Mouse (Mus musculus): ENCODE results near the gene Fam163b. TPM values are rescaled to one million over a fixed set of nuclear protein-coding genes. Genes with fewer than 3 reads are reported as not detected.

Gene Fam163b
- polyA plus RNA-seq, 1 experiment from 2014 or later: 0.04 TPM

DNA sequence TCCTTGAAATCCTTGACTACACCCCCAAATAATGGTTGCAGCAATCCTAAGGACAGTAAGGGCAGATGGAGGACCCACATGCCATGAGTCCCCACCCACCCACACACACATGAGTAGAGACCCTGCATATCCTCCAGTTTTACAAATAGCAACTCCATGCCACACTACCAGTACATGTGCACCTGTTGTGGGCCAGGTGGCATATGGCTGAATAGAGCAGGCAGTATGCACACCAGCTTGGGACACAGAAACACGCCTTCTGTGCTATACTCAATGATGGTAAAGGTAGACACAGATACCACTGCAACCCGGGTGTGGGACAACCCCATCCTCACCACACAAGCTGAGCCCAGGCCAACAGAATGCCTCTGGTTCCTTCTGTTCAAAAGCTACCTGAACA, 23.8 kb upstream of the Fam163b start:
- ATAC-seq (ENCODE audit: insufficient read depth, low FRiP score): no peak
- Histone ChIP-seq H3K36me3 (ENCODE audit: control insufficient read depth, insufficient read depth, low read length) (no peaks in the 10 kb centered on the region), H3K9me3 (replicated peaks; ENCODE audit: control insufficient read depth, low read length) (no peaks in the 10 kb centered on the region), H3K4me3 (replicated peaks; ENCODE audit: low read length) (no peak overlapping the region), H3K4me2 (ENCODE audit: low read depth, low read length) (no peak overlapping the region), H3K27me3 (ENCODE audit: control insufficient read depth, insufficient read depth, low read length) (no peaks in the 10 kb centered on the region), H3K27ac (ENCODE audit: low read length) (no peak overlapping the region), H3K4me1 (ENCODE audit: control insufficient read depth, insufficient read depth, low read length) (peaks cover 12% of the 10 kb centered on the region), H3K9ac (ENCODE audit: low read length) (no peak overlapping the region)
- WGBS: 84% methylated on average over 2 of the region's 2 CpGs

DNA sequence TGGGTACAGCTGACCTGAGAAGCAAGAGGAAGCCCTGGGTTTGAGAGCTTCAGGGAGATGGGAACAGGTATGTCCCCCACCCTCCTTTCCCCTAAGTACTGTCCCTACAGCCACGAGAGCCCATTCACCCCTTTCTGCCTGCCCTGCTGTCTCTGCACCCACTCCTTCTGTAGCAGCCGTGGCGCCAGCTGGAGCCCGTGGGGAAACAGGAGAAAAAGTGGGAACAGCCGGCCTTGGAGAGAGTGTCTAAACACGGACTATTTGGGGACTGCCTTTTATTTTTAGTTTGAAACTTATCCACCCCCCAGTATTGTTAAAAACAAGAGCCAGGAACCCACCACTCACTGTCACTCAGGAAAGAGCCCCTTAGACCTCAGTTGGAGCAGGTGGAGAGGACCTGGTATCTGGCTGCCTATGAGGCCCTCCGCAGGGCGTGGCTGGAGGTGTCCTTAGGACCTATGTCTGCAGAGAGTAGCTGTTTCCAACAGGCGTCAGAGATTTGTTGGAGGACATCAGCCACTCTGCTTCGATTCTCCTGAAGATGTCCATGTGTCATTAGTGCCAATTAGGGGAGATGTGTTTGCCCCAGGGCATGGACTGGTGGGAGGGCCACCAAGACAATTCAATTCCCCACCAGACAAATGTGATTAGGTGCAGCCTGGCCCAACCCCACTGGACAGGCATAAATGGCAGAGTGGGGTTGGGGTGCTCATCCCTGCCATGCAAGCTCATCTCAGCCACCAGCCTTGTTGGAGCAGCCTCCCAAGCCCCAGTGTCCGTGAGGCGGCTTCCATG, 22.7 kb upstream of the Fam163b start, which contains the start of gene Dbh:
Dbh (plus strand) TSS at position 438 of the 795 bp plus-strand sequence.
- Histone ChIP-seq H3K27me3 (ENCODE audit: control insufficient read depth, insufficient read depth, low read length) (no peaks in the 10 kb centered on the region), H3K27ac (ENCODE audit: low read length) (no peak within 1 kb of the TSS), H3K4me1 (ENCODE audit: control insufficient read depth, insufficient read depth, low read length) (peaks cover 12% of the 10 kb centered on the region), H3K36me3 (ENCODE audit: control insufficient read depth, insufficient read depth, low read length) (no peaks in the 10 kb centered on the region), H3K9ac (ENCODE audit: low read length) (no peak within 1 kb of the TSS), H3K4me2 (ENCODE audit: low read depth, low read length) (no peak within 1 kb of the TSS), H3K4me3 (replicated peaks; ENCODE audit: low read length) (no peak within 1 kb of the TSS), H3K9me3 (replicated peaks; ENCODE audit: control insufficient read depth, low read length) (no peaks in the 10 kb centered on the region)
- WGBS: 81% methylated on average over 12 of the region's 12 CpGs
- no peak for ATAC-seq (ENCODE audit: insufficient read depth, low FRiP score)

DNA sequence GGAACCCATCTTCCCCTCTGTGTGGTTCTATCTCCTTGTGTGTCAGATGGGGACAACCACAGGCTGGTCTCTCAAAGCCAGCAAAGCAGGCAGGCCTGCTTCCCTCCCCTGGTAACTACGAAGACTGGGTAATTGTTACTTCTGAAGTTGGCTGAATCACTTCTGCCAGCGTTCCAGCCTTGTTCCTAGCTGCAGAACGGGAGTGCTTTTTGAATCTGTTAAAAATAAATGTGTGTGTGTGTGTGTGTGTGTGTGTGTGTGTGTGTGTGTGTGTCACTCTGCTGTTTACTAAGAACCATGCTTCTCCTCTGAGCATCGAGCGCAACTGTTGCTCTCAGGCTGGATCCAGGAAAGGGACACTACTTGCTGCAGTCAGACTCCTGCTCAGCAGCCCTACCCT, 21.6 kb upstream of the Fam163b start:
- ATAC-seq (ENCODE audit: insufficient read depth, low FRiP score): no peak
- H3K4me2 ChIP-seq (ENCODE audit: low read depth, low read length): no peak overlapping the region
- H3K27ac ChIP-seq (ENCODE audit: low read length): no peak overlapping the region
- no peak overlapping the region for H3K9ac ChIP-seq (ENCODE audit: low read length)
- H3K4me1 ChIP-seq (ENCODE audit: control insufficient read depth, insufficient read depth, low read length): peaks cover 12% of the 10 kb centered on the region
- H3K27me3 ChIP-seq (ENCODE audit: control insufficient read depth, insufficient read depth, low read length): no peaks in the 10 kb centered on the region
- 51% methylated on average over 5 of the region's 5 CpGs for WGBS
- no peaks in the 10 kb centered on the region for H3K36me3 ChIP-seq (ENCODE audit: control insufficient read depth, insufficient read depth, low read length)
- no peak overlapping the region for H3K4me3 ChIP-seq (replicated peaks; ENCODE audit: low read length)
- H3K9me3 ChIP-seq (replicated peaks; ENCODE audit: control insufficient read depth, low read length): no peaks in the 10 kb centered on the region

DNA sequence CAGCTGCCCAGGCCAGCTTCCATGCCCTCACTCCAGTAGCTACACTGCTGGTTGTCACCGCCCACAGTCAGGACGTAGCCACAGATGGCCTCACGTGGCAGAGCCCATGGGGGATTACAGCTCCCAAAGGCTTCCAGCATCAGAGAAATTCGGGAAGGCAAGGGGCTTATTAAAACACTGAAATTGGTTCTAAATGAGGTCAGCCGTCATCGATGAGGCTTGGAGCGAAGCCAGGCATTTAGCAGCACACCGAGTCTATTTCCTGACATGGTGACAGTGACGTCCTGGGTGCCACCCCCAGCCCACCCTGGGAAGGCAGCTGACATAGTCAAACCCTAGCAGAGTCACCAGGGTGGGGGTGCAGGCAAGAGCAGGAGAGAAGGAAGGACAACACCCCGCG, 20.4 kb upstream of the Fam163b start:
- Histone ChIP-seq H3K4me1 (ENCODE audit: control insufficient read depth, insufficient read depth, low read length) (peaks cover 12% of the 10 kb centered on the region), H3K9ac (ENCODE audit: low read length) (no peak overlapping the region), H3K27ac (ENCODE audit: low read length) (no peak overlapping the region), H3K4me2 (ENCODE audit: low read depth, low read length) (no peak overlapping the region), H3K27me3 (ENCODE audit: control insufficient read depth, insufficient read depth, low read length) (no peaks in the 10 kb centered on the region), H3K9me3 (replicated peaks; ENCODE audit: control insufficient read depth, low read length) (no peaks in the 10 kb centered on the region), H3K36me3 (ENCODE audit: control insufficient read depth, insufficient read depth, low read length) (no peaks in the 10 kb centered on the region), H3K4me3 (replicated peaks; ENCODE audit: low read length) (no peak overlapping the region)
- 65% methylated on average over 11 of the region's 11 CpGs for WGBS
- no peak for ATAC-seq (ENCODE audit: insufficient read depth, low FRiP score)

DNA sequence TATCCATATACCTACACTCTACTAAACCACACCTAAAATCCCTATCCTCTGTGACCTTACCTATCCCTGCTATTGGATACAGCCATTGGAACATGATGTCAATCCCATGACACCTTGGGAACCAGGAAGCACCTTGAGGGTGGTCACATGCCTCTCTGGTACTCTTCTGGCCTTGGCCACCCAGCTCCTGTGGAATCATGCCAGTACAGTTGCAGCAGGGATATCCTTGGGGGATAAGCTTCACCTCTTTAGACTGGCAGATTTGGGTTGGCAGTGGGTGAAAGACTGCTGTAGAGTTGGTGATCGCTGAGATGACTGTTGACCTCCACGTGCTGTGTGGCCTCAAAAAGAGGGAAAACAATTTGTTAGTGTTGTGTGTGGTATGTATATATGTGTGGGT, 19.2 kb upstream of the Fam163b start:
- 94% methylated on average over 2 of the region's 2 CpGs for WGBS
- ATAC-seq (ENCODE audit: insufficient read depth, low FRiP score): no peak

DNA sequence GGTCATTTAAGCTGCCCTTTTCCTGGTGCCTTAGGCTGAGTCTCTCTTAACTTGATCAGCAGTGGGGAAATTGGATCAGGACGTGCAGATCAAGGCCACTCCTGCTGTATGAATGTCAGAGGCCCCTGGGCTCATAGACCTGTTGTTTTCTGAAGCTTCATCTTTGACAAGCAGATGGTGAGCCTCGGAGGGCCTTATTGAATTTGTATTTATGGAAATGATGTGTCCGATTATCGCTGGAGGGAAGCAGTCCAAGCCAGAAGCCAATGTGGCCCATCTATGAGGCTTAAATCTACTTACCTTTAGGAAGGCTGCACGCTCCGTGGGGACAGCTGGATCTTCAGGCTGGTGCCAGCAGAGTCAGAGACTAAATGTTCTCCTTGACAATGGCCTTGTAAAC, 14.3 kb upstream of the Fam163b start:
- no peaks in the 10 kb centered on the region for H3K9me3 ChIP-seq (replicated peaks; ENCODE audit: control insufficient read depth, low read length)
- no peak overlapping the region for H3K4me2 ChIP-seq (ENCODE audit: low read depth, low read length)
- H3K27me3 ChIP-seq (ENCODE audit: control insufficient read depth, insufficient read depth, low read length): no peaks in the 10 kb centered on the region
- H3K36me3 ChIP-seq (ENCODE audit: control insufficient read depth, insufficient read depth, low read length): no peaks in the 10 kb centered on the region
- no peak overlapping the region for H3K27ac ChIP-seq (ENCODE audit: low read length)
- no peak overlapping the region for H3K9ac ChIP-seq (ENCODE audit: low read length)
- H3K4me3 ChIP-seq (replicated peaks; ENCODE audit: low read length): no peak overlapping the region
- ATAC-seq (ENCODE audit: insufficient read depth, low FRiP score): no peak
- peaks cover 5% of the 10 kb centered on the region; the same call in 1 of the 2 replicates for H3K4me1 ChIP-seq (ENCODE audit: control insufficient read depth, insufficient read depth, low read length)
- 78% methylated on average over 6 of the region's 6 CpGs for WGBS

More for the DNA sequence above, 19.2 kb upstream of the Fam163b start:
- no peaks in the 10 kb centered on the region for H3K36me3 ChIP-seq (ENCODE audit: control insufficient read depth, insufficient read depth, low read length)
- H3K27me3 ChIP-seq (ENCODE audit: control insufficient read depth, insufficient read depth, low read length): no peaks in the 10 kb centered on the region
- no peaks in the 10 kb centered on the region for H3K9me3 ChIP-seq (replicated peaks; ENCODE audit: control insufficient read depth, low read length)
- H3K4me1 ChIP-seq (ENCODE audit: control insufficient read depth, insufficient read depth, low read length): peaks cover 2% of the 10 kb centered on the region; the same call in 1 of the 2 replicates
- H3K27ac ChIP-seq (ENCODE audit: low read length): no peak overlapping the region
- no peak overlapping the region for H3K4me2 ChIP-seq (ENCODE audit: low read depth, low read length)
- H3K4me3 ChIP-seq (replicated peaks; ENCODE audit: low read length): no peak overlapping the region
- H3K9ac ChIP-seq (ENCODE audit: low read length): no peak overlapping the region

DNA sequence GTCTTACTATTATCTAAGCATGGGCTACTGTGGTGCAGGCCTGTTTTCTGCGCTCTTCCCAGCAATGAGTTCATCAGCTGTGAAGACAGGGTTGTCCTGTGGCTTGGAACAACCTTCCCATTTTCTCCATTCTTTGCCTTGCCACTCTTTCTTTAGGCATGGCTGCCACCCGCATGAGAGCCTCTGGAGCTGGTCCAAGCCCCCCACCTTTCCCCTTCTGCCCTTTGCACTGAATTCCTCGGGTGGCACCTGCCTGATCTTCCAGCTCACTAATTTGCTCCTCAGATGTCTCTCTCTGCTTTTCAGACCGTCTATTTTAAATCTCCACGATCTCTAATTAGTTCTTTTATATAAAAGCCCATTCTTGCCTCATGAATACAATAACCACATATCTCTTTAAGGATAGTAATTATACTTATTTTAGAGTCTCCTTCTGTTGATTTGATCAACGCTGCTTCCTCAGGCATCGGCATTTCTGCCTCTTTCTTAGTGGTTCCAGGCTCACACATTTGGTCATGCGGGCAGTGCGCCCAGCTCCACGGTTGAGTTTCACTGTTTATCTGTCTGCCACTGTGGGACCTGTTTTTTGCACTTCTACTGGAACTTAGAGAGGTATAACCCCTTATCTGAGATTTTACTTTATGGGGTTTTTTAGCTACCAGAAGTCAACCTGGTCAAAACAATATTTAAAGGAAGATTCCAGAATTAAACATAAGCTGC, 12.3 kb upstream of the Fam163b start:
- WGBS: 77% methylated on average over 10 of the region's 10 CpGs
- H3K9me3 ChIP-seq (replicated peaks; ENCODE audit: control insufficient read depth, low read length): no peaks in the 10 kb centered on the region
- ATAC-seq (ENCODE audit: insufficient read depth, low FRiP score): no peak
- no peak overlapping the region for H3K27ac ChIP-seq (ENCODE audit: low read length)
- H3K4me1 ChIP-seq (ENCODE audit: control insufficient read depth, insufficient read depth, low read length): peaks cover 5% of the 10 kb centered on the region; the same call in 1 of the 2 replicates
- no peaks in the 10 kb centered on the region for H3K27me3 ChIP-seq (ENCODE audit: control insufficient read depth, insufficient read depth, low read length)
- H3K4me2 ChIP-seq (ENCODE audit: low read depth, low read length): no peak overlapping the region
- no peak overlapping the region for H3K9ac ChIP-seq (ENCODE audit: low read length)
- H3K36me3 ChIP-seq (ENCODE audit: control insufficient read depth, insufficient read depth, low read length): no peaks in the 10 kb centered on the region
- H3K4me3 ChIP-seq (replicated peaks; ENCODE audit: low read length): no peak overlapping the region

DNA sequence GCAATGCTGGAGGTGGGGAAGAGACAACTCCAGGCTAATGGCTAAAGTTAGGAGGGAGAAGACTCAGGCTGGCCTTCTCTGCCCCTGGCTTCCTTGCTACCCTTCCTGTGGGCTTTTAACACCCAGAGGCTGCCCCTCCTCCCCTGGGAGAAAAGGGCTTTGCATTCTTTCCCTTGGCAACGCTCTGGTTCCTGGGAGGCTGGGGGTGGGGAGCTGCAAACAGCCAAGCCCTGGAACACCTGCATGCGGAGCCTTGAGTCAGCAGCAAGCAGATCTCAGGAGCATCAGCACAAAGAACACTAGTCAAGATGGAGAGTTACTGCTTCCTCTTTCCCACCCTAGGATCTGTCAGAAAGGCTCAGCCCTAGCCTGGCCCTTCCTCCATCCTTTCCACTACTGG, 7.2 kb upstream of the Fam163b start:
- Histone ChIP-seq H3K36me3 (ENCODE audit: control insufficient read depth, insufficient read depth, low read length) (no peaks in the 10 kb centered on the region), H3K4me3 (replicated peaks; ENCODE audit: low read length) (no peak overlapping the region), H3K9me3 (replicated peaks; ENCODE audit: control insufficient read depth, low read length) (no peaks in the 10 kb centered on the region), H3K4me2 (ENCODE audit: low read depth, low read length) (no peak overlapping the region), H3K9ac (ENCODE audit: low read length) (no peak overlapping the region), H3K27ac (ENCODE audit: low read length) (no peak overlapping the region), H3K27me3 (ENCODE audit: control insufficient read depth, insufficient read depth, low read length) (no peaks in the 10 kb centered on the region), H3K4me1 (ENCODE audit: control insufficient read depth, insufficient read depth, low read length) (peaks cover 5% of the 10 kb centered on the region; the same call in 1 of the 2 replicates)
- ATAC-seq (ENCODE audit: insufficient read depth, low FRiP score): no peak
- WGBS: 6% methylated on average over 2 of the region's 2 CpGs

DNA sequence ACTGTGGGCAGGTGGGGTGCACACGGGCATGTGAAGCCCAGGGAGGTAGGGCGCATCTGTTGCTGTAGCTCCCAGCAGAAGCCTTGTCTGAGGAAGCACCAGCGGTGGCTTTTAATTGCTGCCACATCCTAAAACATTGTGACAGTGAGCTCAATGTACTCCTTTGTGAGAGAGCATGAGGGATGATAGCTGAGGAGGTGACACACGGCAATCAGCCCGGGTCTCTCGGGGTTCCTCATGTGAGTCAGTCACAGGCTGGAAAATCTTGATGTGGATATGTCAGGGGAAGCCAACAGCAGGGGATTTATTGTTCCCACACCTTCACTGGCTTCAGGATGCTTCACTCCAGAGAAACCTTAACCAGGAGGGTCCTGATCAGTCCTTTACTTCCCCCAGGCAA, 4.5 kb upstream of the Fam163b start:
- ATAC-seq (ENCODE audit: insufficient read depth, low FRiP score): no peak
- 81% methylated on average over 6 of the region's 6 CpGs for WGBS

More for the DNA sequence above, 4.5 kb upstream of the Fam163b start:
- Histone ChIP-seq H3K27ac (ENCODE audit: low read length) (no peak overlapping the region), H3K9me3 (replicated peaks; ENCODE audit: control insufficient read depth, low read length) (no peaks in the 10 kb centered on the region), H3K9ac (ENCODE audit: low read length) (no peak overlapping the region), H3K4me2 (ENCODE audit: low read depth, low read length) (no peak overlapping the region), H3K36me3 (ENCODE audit: control insufficient read depth, insufficient read depth, low read length) (no peaks in the 10 kb centered on the region), H3K4me1 (ENCODE audit: control insufficient read depth, insufficient read depth, low read length) (0 out of 2 replicates have a peak, but pooled peaks cover 3% of the 10 kb centered on the region), H3K27me3 (ENCODE audit: control insufficient read depth, insufficient read depth, low read length) (peaks cover 10% of the 10 kb centered on the region), H3K4me3 (replicated peaks; ENCODE audit: low read length) (no peak overlapping the region)

Measured in stomach, embryonic 16.5 days (tissue).